Mouse (Mus musculus): ENCODE results near the gene Zfp821. TPM values are rescaled to one million over a fixed set of nuclear protein-coding genes. Genes with fewer than 3 reads are reported as not detected.

Zfp821 gene
- polyA plus RNA-seq (2015; fragmentation: Nextera tagmentation; extraction: Ambion mirVana) = 6.4 and 6.6 TPM in 2 replicates

- H3K36me3 ChIP-seq (ENCODE audit: control insufficient read depth, insufficient read depth) = peaks cover 22% of the 10 kb centered on the region; the same call in 1 of the 2 replicates
- 0 out of 2 replicates have a peak, but pooled peaks cover 3% of the 10 kb centered on the region for H3K4me1 ChIP-seq (replicated peaks; ENCODE audit: control insufficient read depth, insufficient read depth, low read length)
- no peaks in the 10 kb centered on the region for H3K9me3 ChIP-seq (ENCODE audit: control insufficient read depth)
- H3K27ac ChIP-seq (ENCODE audit: low read depth, low read length) = peak within 1 kb of the TSS; percentile 89
- under 1% methylated on average over 69 of the region's 100 CpGs for WGBS
- H3K9ac ChIP-seq (ENCODE audit: low read depth, low read length) = peak within 1 kb of the TSS; percentile 96
- TF ChIP-seq CTCF (IDR thresholded peaks at IDR 0.05; ENCODE audit: low read depth) = 0 out of 2 replicates have a peak, but pooled peaks have one; percentile 4
- 0 out of 2 replicates have a peak, but pooled peaks cover 3% of the 10 kb centered on the region for H3K27me3 ChIP-seq (replicated peaks; ENCODE audit: control insufficient read depth, insufficient read depth, low read length)
- peak; percentile 88 for ATAC-seq
- peak within 1 kb of the TSS; percentile 86 for H3K4me2 ChIP-seq (replicated peaks; ENCODE audit: low read depth)
- peak within 1 kb of the TSS; percentile 97 for H3K4me3 ChIP-seq (ENCODE audit: low read depth, low read length)
These were observed at the start of gene Zfp821 for GRCm38 (mm10) chr8:109705320-109706075. TSS of gene Zfp821 (plus strand) at chr8:109705546.

GRCm38 (mm10) chr8:109656860-109657259 lies 48.5 kb upstream of the Zfp821 start:
- no peaks in the 10 kb centered on the region for H3K36me3 ChIP-seq (ENCODE audit: control insufficient read depth, insufficient read depth)
- H3K4me2 ChIP-seq (replicated peaks; ENCODE audit: low read depth) = no peak overlapping the region
- 88% methylated on average over 3 of the region's 3 CpGs for WGBS
- H3K4me3 ChIP-seq (ENCODE audit: low read depth, low read length) = no peak overlapping the region
- no peaks in the 10 kb centered on the region for H3K4me1 ChIP-seq (replicated peaks; ENCODE audit: control insufficient read depth, insufficient read depth, low read length)
- H3K9me3 ChIP-seq (ENCODE audit: control insufficient read depth) = no peaks in the 10 kb centered on the region
- TF ChIP-seq CTCF (IDR thresholded peaks at IDR 0.05; ENCODE audit: low read depth) = no peak
- H3K27ac ChIP-seq (ENCODE audit: low read depth, low read length) = no peak overlapping the region
- ATAC-seq = no peak
- no peak overlapping the region for H3K9ac ChIP-seq (ENCODE audit: low read depth, low read length)
- H3K27me3 ChIP-seq (replicated peaks; ENCODE audit: control insufficient read depth, insufficient read depth, low read length) = no peaks in the 10 kb centered on the region

DNA sequence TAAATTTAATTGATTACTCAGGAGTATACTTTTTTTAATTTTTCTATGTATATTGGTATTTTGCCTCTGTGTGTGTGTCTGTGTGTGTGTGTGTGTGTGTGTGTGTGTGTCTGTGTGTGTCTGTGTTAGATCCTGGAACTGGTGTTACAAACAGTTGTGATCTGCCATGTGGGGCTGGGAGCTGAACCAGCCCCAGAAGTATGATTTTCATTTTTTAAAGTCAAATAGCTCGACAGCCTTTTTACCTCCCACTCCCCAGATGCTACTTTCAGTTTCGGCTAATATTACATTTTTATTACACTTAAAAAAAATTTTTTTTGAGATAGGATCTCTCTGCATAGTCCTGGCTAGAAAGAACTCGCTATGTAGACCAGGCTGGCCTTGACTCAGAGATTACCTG lies 43.0 kb upstream of the Zfp821 start:
- H3K27me3 ChIP-seq (replicated peaks; ENCODE audit: control insufficient read depth, insufficient read depth, low read length) = no peaks in the 10 kb centered on the region
- H3K4me3 ChIP-seq (ENCODE audit: low read depth, low read length) = no peak overlapping the region
- no peak overlapping the region for H3K4me2 ChIP-seq (replicated peaks; ENCODE audit: low read depth)
- ATAC-seq = no peak
- no peak for TF ChIP-seq CTCF (IDR thresholded peaks at IDR 0.05; ENCODE audit: low read depth)
- H3K9me3 ChIP-seq (ENCODE audit: control insufficient read depth) = no peaks in the 10 kb centered on the region
- no peak overlapping the region for H3K27ac ChIP-seq (ENCODE audit: low read depth, low read length)
- H3K9ac ChIP-seq (ENCODE audit: low read depth, low read length) = no peak overlapping the region
- no peaks in the 10 kb centered on the region for H3K4me1 ChIP-seq (replicated peaks; ENCODE audit: control insufficient read depth, insufficient read depth, low read length)
- H3K36me3 ChIP-seq (ENCODE audit: control insufficient read depth, insufficient read depth) = peaks cover 4% of the 10 kb centered on the region; the same call in 1 of the 2 replicates
- WGBS = 74% methylated on average over 3 of the region's 3 CpGs

GRCm38 (mm10) chr8:109666616-109667015 lies 38.7 kb upstream of the Zfp821 start:
- no peak for TF ChIP-seq CTCF (IDR thresholded peaks at IDR 0.05; ENCODE audit: low read depth)
- no peak overlapping the region for H3K4me3 ChIP-seq (ENCODE audit: low read depth, low read length)
- peaks cover 31% of the 10 kb centered on the region for H3K36me3 ChIP-seq (ENCODE audit: control insufficient read depth, insufficient read depth)
- no peaks in the 10 kb centered on the region for H3K9me3 ChIP-seq (ENCODE audit: control insufficient read depth)
- WGBS = 76% methylated on average over 5 of the region's 5 CpGs
- ATAC-seq = no peak
- no peak overlapping the region for H3K27ac ChIP-seq (ENCODE audit: low read depth, low read length)
- H3K27me3 ChIP-seq (replicated peaks; ENCODE audit: control insufficient read depth, insufficient read depth, low read length) = no peaks in the 10 kb centered on the region
- H3K4me2 ChIP-seq (replicated peaks; ENCODE audit: low read depth) = no peak overlapping the region
- H3K4me1 ChIP-seq (replicated peaks; ENCODE audit: control insufficient read depth, insufficient read depth, low read length) = no peaks in the 10 kb centered on the region
- no peak overlapping the region for H3K9ac ChIP-seq (ENCODE audit: low read depth, low read length)

- no peak for TF ChIP-seq CTCF (IDR thresholded peaks at IDR 0.05; ENCODE audit: low read depth)
- WGBS = 90% methylated on average over 5 of the region's 5 CpGs
- Histone ChIP-seq H3K9ac (ENCODE audit: low read depth, low read length) (no peak overlapping the region), H3K4me3 (ENCODE audit: low read depth, low read length) (no peak overlapping the region), H3K4me1 (replicated peaks; ENCODE audit: control insufficient read depth, insufficient read depth, low read length) (no peaks in the 10 kb centered on the region), H3K36me3 (ENCODE audit: control insufficient read depth, insufficient read depth) (peaks cover 85% of the 10 kb centered on the region), H3K27me3 (replicated peaks; ENCODE audit: control insufficient read depth, insufficient read depth, low read length) (no peaks in the 10 kb centered on the region), H3K4me2 (replicated peaks; ENCODE audit: low read depth) (no peak overlapping the region), H3K27ac (ENCODE audit: low read depth, low read length) (no peak overlapping the region), H3K9me3 (ENCODE audit: control insufficient read depth) (no peaks in the 10 kb centered on the region)
- no peak for ATAC-seq
These were observed 32.7 kb upstream of the Zfp821 start for GRCm38 (mm10) chr8:109672656-109673055.

GRCm38 (mm10) chr8:109673596-109673995 lies 31.8 kb upstream of the Zfp821 start:
- Histone ChIP-seq H3K4me3 (ENCODE audit: low read depth, low read length) (no peak overlapping the region), H3K27me3 (replicated peaks; ENCODE audit: control insufficient read depth, insufficient read depth, low read length) (no peaks in the 10 kb centered on the region), H3K4me1 (replicated peaks; ENCODE audit: control insufficient read depth, insufficient read depth, low read length) (no peaks in the 10 kb centered on the region), H3K9ac (ENCODE audit: low read depth, low read length) (no peak overlapping the region), H3K4me2 (replicated peaks; ENCODE audit: low read depth) (no peak overlapping the region), H3K27ac (ENCODE audit: low read depth, low read length) (no peak overlapping the region), H3K36me3 (ENCODE audit: control insufficient read depth, insufficient read depth) (peaks cover 87% of the 10 kb centered on the region), H3K9me3 (ENCODE audit: control insufficient read depth) (no peaks in the 10 kb centered on the region)
- no peak for TF ChIP-seq CTCF (IDR thresholded peaks at IDR 0.05; ENCODE audit: low read depth)
- 96% methylated on average over 2 of the region's 2 CpGs for WGBS
- no peak for ATAC-seq
